Mouse (Mus musculus) spleen, adult 2 months (tissue): Measurements from ENCODE around the gene Rictor. TPM values are rescaled to one million over a fixed set of nuclear protein-coding genes. Genes with fewer than 3 reads are reported as not detected.

Experiments
- DNase-seq, 2 experiments: peaks; one replicate each; pipeline versions ENCODE4 v3.0.0 to v3.0.0-alpha.2; 2012 to 2021; ENCODE audit warnings: low spot score in 2 of 2, low read depth in 1 of 2
- H3K27ac ChIP-seq: fragments of 200-500 bp; 2 replicates; pipeline ENCODE4 v1.5.1; 2012; ENCODE audit warnings: low read length, inconsistent platforms; ENCODE audit not compliant: insufficient read depth
- H3K27me3 ChIP-seq: fragments of 200-500 bp; 2 replicates; pipeline ENCODE4 v1.6.1; 2012; ENCODE audit warnings: mild to moderate bottlenecking, moderate library complexity, low read length, inconsistent platforms; ENCODE audit not compliant: control insufficient read depth, insufficient read depth
- H3K36me3 ChIP-seq: fragments of 200-500 bp; 2 replicates; pipeline ENCODE4 v1.6.1; 2012; ENCODE audit warnings: mild to moderate bottlenecking, low read length, inconsistent platforms; ENCODE audit not compliant: control insufficient read depth, insufficient read depth
- H3K4me1 ChIP-seq: fragments of 200-500 bp; 2 replicates; pipeline ENCODE4 v1.6.1; 2011; ENCODE audit warnings: inconsistent platforms; ENCODE audit not compliant: control insufficient read depth, insufficient read depth, insufficient read length
- H3K4me3 ChIP-seq: fragments of 200-500 bp; 2 replicates; pipeline ENCODE4 v1.5.1; 2011; ENCODE audit warnings: mild to moderate bottlenecking, inconsistent platforms; ENCODE audit not compliant: insufficient read depth, insufficient read length; ENCODE audit errors: extremely low read depth
- CTCF ChIP-seq: fragments of 200-500 bp; IDR thresholded peaks from 2 replicates; pipeline ENCODE4 v1.5.1; 2011; ENCODE audit warnings: mild to moderate bottlenecking, inconsistent platforms; ENCODE audit not compliant: insufficient read depth, insufficient read length, insufficient replicate concordance; ENCODE audit errors: extremely low read depth
- POLR2A ChIP-seq: fragments of 200-500 bp; IDR thresholded peaks from 2 replicates; pipeline ENCODE4 v1.6.1; 2011; ENCODE audit warnings: low read depth, low read length, inconsistent platforms
- WGBS: fragments of 180-500 bp; shearing (Covaris S2); methylation state at CpG from one replicate; pipeline ENCODE4 v1.1.7; 2018; 5-methylcytosine and 5-hydroxymethylcytosine counted together
- polyA plus RNA-seq: library from polyadenylated mRNA; depleted of rRNA; stranded (reverse); fragments of >200 nt; gene quantifications from 2 replicates; pipeline ENCODE4 v1.2.3, GENCODE M21; 2012

Gene Rictor
- polyA plus RNA-seq, 1 experiment = 5.2 TPM

DNA sequence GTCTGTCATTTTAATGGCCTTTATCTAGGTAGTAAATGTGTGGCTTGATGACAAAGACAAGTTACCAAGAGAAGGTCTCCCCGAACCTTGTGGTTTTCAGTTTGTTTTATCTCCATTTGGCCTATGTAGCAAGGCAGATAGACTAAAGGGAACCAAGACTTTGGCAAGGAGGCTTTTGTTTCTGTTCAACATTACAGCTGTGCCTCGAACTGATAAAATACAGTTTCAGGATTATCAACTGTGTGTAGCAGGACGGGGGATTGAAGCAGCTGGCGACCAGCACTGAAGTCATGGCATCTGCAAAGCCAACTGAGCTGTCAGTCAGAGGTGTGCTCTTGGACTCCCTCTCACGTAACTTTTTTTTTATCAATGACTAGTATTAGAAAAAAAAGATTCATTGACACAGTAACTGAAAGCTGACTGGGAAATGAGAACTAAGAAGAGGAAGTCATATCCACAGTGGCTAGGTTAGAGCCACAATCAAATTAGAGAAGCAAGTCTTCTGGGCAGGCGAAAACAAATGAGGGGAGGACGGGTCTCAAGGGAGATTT lies 2.8 kb upstream of the Rictor start:
- Histone ChIP-seq H3K27me3 (0 out of 2 replicates have a peak, but pooled peaks cover 6% of the 10 kb centered on the region), H3K4me3 (peak overlapping the region; percentile 43), H3K36me3 (no peaks in the 10 kb centered on the region), H3K27ac (peak overlapping the region; percentile 5; the same call in 1 of the 2 replicates), H3K4me1 (peaks cover 2% of the 10 kb centered on the region; the same call in 1 of the 2 replicates)
- 8% methylated on average over 7 of the region's 7 CpGs for WGBS
- peak; percentile 23 to 54 for DNase-seq
- TF ChIP-seq CTCF (no peak), POLR2A (no peak)

DNA sequence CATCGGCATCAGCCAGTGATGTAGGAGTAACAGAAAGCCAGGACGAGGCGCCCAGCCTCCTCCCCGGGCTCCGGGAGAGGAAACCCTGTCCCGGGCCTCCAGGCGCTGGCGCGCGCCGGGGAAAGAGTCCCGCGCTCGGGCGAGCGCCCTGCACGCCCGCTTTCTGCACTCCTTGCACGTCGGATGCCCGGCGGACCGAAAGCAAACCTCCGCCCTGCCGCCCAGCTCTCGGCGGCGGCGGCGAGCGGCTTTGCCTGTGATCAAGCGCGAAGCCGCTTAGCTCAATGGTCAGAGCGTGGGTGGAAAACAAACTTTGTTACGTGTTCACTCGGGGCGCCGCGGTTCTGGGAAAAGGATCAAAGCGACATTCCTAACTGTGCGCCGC lies 636 bp upstream of the Rictor start:
- TF ChIP-seq POLR2A = no peak
- no peak for TF ChIP-seq CTCF
- Histone ChIP-seq H3K4me3 (peak overlapping the region; percentile 91), H3K27me3 (0 out of 2 replicates have a peak, but pooled peaks cover 6% of the 10 kb centered on the region), H3K36me3 (no peaks in the 10 kb centered on the region), H3K4me1 (peaks cover 3% of the 10 kb centered on the region), H3K27ac (peak overlapping the region; percentile 33; the same call in 1 of the 2 replicates)
- under 1% methylated on average over 43 of the region's 43 CpGs for WGBS
- peak in 1 of 2 experiments; percentile 59 for DNase-seq

DNA sequence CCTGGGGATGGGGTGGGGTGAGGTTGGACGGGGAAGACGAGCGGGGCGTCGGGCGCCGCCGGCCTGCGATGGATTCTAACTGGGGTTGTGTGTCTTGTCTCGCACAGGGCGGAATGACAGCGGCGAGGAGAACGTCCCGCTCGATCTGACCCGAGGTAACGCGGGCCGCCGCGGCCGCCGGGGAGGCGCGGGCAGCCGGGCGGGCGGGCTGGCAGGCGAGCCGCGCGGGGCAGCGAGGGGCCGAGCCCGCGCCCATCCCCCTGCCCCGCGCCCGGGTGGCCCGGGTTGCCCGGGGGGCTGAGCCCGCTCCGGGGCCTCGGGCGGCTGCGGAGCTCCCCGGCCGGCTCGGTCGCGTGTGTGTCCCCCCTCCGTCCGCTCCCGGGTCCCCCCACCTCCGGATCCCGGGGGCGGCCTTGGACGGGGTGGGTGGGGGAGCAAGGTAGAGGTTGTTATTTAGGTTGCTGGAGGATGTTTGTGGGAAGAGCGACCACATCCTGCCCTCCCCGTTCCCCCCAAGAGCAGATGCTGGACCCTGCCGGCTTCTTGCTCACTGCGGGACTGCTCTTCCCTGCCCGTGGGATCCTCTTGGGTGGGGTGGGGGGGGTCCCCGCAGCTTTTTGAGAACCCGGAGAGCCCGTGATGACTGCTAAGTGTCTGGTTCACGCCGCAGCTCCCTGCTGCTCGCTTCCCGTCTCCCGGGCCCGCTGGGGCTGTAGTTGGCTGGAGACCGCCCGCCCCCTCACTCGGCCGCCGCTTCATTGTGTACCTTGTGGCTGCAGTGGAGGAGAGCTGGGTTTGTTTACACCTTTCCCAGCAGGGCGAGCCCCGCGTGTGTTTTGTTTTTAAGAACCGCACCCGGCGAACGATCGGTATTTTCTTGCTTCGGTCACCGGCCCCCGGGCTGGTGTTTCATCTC lies 605 bp downstream of the Rictor start:
- DNase-seq = peak in 1 of 2 experiments; percentile 39
- under 1% methylated on average over 82 of the region's 89 CpGs for WGBS
- TF ChIP-seq CTCF = no peak
- TF ChIP-seq POLR2A = no peak
- H3K27ac ChIP-seq = peak overlapping the region; percentile 85
- H3K36me3 ChIP-seq = no peaks in the 10 kb centered on the region
- H3K4me3 ChIP-seq = peak overlapping the region; percentile 91
- 0 out of 2 replicates have a peak, but pooled peaks cover 6% of the 10 kb centered on the region for H3K27me3 ChIP-seq
- peaks cover 4% of the 10 kb centered on the region for H3K4me1 ChIP-seq

DNA sequence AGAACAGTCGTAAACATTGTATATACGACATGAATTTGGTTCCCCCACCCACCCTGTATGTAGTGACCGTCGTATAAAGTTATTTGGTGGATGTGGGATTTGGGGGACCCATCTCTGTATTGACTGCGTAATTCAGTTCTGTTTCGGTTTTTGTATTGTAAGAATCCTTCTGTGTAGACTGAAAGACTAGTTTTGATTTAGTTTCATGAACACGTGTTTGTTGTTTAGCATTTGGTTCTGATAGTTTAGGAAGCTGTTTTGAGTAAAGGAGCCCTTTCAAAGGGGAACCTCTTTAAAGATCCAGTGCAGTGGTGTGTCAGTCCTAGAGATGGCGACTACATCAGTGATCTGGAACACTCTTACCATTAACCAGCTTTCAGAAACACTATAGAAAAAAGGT lies 1.4 kb downstream of the Rictor start:
- 0 out of 2 replicates have a peak, but pooled peaks cover 6% of the 10 kb centered on the region for H3K27me3 ChIP-seq
- DNase-seq = no peak
- no peak overlapping the region for H3K27ac ChIP-seq
- H3K4me1 ChIP-seq = peaks cover 4% of the 10 kb centered on the region
- WGBS = 30% methylated on average over 8 of the region's 8 CpGs
- TF ChIP-seq POLR2A (no peak), CTCF (no peak)
- no peaks in the 10 kb centered on the region for H3K36me3 ChIP-seq
- peak overlapping the region; percentile 91 for H3K4me3 ChIP-seq

DNA sequence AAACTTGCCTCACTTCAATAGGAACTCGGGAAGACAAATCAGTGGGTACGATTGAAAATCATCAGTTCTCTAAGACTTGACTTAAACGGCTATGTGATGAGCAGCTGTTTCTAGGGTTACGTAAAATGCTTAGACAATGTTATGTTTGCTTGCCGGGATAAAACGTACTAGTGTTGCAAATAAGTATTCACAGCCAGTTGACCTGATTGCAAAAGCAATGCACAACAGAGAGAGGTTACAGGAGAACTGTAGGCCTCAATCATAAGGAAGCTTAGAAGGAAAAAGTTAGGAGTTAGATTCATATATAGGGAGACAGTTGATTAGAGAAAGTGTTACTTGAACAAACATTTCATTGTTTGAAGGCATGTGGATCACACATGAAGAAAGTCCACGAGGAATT lies 2.2 kb downstream of the Rictor start:
- Histone ChIP-seq H3K4me3 (no peak overlapping the region), H3K4me1 (peaks cover 4% of the 10 kb centered on the region), H3K27ac (no peak overlapping the region), H3K27me3 (0 out of 2 replicates have a peak, but pooled peaks cover 6% of the 10 kb centered on the region), H3K36me3 (no peaks in the 10 kb centered on the region)
- no peak for DNase-seq
- 88% methylated on average over 7 of the region's 7 CpGs for WGBS
- TF ChIP-seq POLR2A (no peak), CTCF (no peak)

DNA sequence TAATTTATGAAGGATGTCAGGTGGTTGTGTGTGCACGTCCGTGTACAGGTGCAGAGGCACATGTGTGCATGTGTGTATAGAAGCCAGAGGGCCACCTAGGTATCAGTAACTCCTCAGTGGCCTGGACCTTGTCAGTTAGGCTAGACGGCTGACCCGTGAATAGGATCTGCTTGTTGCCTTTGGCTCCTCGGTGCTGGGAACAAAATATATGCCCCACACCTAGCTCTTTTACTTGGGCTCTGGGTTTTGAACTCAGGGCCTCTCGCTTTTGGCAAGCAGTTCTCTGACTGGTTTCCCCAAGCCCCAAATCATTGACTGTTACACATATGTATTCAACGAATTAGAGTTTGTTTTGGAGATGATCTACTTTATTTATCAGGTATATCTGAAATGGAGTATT lies 3.0 kb downstream of the Rictor start:
- Histone ChIP-seq H3K36me3 (no peaks in the 10 kb centered on the region), H3K4me1 (peaks cover 4% of the 10 kb centered on the region), H3K4me3 (no peak overlapping the region), H3K27me3 (0 out of 2 replicates have a peak, but pooled peaks cover 3% of the 10 kb centered on the region), H3K27ac (no peak overlapping the region)
- 90% methylated on average over 7 of the region's 7 CpGs for WGBS
- DNase-seq = no peak
- TF ChIP-seq POLR2A = no peak
- TF ChIP-seq CTCF = no peak

DNA sequence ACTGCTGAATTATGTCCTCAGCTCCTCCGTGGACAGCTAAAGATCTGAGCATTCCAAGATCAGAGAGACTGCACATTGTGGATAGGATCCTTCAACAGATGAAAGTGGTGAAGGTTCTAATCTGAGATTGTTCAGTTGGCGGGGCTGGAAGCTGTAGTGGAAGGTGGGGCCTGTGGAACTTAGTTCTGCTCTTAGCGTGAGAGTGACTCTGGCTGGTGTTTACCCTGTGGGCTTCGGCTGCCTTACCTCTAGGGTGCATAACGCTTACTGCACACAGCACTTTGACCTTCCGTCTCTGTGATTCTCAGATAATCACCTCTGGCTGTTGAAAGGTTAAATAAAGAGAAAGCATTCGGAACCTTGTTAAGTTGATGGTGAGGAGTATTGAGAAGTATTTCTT lies 6.6 kb downstream of the Rictor start:
- TF ChIP-seq POLR2A (no peak), CTCF (no peak)
- Histone ChIP-seq H3K4me1 (peaks cover 2% of the 10 kb centered on the region; the same call in 1 of the 2 replicates), H3K27ac (no peak overlapping the region), H3K27me3 (no peaks in the 10 kb centered on the region), H3K36me3 (no peaks in the 10 kb centered on the region), H3K4me3 (no peak overlapping the region)
- 73% methylated on average over 7 of the region's 7 CpGs for WGBS
- DNase-seq = no peak
